Mouse (Mus musculus): ENCODE results near the gene Rpl27a.
A peak's percentile ranks its signal among the peaks of the same experiment; 100 is the strongest.

The Rpl27a gene

GRCm38 (mm10) chr7:109525740-109526663 lies 7.1 kb downstream of the Rpl27a start:
- DNase-seq: no peak

DNA sequence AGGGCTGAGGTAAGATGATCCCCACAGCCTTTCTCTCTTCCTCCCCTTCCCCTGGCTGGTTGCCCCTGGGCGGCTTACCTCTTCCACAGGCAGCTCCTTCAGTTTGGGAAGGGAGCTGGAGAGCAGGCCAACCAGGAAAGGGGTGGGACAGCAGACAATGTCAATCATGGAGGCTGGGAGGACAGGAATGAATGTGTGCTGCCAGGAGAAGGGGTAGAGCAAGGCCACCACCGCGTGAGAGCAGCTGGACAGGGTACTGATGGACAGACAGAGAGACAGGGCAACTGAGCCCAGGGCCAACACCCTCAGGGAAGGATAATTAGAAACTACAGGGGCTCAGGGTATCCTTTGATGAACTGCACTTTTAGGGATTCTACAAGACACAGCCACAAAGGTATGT lies 8.6 kb downstream of the Rpl27a start:
- DNase-seq: no peak

- DNase-seq: peak; percentile 44
Measured at GRCm38 (mm10) chr7:109528356-109528755, 9.4 kb downstream of the Rpl27a start.

DNA sequence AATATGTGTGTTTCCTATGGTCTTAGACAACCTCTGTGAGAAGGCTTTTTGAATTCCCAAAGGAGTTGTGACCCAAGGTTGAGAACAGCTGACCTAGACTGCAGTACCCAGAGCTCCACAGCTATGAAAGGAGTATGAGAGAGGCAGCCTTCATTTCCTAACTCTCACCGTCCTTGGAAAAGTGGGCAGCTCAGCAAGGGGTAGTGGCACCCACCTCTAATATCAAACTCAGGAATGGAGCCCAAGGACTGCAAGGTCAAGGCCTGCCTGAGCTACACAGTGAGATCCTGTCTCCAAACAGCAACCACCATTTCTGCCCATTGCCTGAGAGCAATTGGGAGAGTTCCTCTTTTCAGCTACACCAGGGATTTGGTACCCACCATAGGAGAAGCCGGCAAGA lies 10.8 kb downstream of the Rpl27a start:
- no peak for DNase-seq

- no peak for DNase-seq
Measured at GRCm38 (mm10) chr7:109531501-109531900, 12.6 kb downstream of the Rpl27a start.

GRCm38 (mm10) chr7:109532691-109533090 lies 13.7 kb downstream of the Rpl27a start:
- no peak for DNase-seq

GRCm38 (mm10) chr7:109533129-109533528 lies 14.2 kb downstream of the Rpl27a start:
- no peak for DNase-seq

DNA sequence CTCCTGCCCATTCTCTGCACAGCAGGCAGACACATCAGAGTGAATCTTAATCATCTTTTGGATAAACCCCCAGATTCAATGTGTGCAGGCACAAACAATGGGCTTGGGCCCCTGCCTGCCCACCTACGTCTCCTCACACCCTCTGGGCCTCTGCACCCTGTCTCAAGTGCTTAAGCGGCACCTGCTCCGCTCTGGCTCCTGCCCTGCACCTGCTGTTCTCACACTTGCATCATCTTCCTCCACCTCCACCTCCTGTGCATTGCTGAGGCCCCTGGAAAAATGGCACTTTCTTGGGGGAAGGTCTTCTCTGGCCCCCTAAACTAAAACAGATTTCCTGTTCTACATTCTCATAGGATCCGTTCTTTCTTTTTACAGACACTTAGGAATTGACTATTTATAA lies 14.9 kb downstream of the Rpl27a start:
- DNase-seq: no peak

- no peak for DNase-seq
Measured at GRCm38 (mm10) chr7:109534921-109535320, 16.0 kb downstream of the Rpl27a start.

DNA sequence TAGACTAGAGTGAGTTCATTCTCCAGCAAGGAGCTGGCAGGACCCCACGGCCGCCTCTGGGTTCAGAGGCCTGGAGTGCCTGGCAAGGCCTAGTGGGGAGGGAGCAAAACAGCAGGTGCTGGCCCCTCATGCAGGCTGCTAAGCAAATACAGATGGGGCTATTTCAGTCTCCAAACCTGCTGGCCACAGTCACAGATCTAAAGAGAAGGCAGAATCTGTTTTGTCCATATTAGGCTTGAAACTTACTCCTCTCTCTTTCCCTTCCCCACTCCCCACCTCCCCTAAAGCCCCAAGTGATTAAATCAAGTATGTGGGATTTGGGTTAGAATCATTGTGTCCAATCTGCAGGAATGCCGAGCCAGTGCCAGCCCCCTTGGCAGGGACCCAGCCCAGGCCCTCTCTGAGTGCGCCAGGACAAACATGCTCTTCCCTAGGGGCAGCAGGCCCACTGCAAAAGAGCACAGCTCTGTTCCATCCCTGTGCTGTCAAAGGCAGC lies 17.6 kb downstream of the Rpl27a start:
- DNase-seq: peak; percentile 53

DNA sequence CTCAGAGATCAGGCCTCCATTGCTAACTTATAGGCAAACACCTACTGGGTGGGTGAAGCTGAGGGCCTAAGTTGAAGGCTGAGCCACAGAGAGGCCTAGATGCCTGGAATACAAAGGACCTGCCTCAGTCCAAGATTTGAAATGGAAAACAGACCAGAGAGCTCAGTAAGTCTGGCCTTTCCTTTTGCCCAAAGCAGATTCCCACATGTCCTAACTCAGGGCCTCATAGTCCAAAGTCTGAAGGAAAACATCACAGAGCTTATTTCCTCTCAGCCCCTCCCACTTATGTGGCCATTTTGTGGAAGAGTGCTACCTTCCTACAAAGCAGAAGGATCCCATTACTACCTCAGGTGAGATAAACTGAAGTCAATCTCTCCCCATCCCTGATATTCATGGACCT lies 22.0 kb downstream of the Rpl27a start:
- no peak for DNase-seq

DNA sequence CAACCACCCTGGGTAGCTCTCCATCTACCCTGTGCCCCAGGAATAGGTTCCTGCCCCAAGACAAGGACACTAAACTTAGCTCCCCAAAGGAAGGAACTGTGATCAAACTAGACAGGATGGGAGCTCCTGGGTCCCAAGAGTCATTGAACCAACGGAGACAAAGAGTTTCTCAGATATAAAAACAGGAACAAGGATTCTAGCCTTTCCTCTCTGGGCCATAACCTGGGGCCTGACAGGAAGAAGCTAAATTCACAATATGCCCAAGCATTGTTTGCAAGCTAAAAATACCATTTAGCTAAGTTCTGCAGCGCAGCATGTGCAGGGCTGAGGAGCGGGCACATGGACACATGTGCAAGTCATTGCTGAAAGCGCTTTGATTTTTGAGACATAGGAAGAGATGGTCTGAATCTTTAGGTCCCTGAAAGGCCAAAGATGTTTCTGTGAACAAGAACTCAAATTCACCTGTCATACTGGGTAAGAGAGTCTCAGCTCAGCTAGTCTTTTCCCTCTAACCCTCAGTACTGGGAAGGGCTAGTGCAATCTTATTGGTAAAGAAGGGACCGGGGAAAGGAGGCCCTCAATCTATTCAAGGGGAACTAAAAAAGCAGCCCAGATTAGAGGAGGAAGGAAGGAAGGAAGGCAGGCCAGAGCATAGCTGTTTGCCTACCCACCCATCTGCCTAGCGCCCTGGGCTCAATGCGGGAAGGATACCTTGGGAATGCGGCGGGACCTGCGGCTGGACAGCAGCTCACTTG lies 22.8 kb downstream of the Rpl27a start:
- no peak for DNase-seq

DNA sequence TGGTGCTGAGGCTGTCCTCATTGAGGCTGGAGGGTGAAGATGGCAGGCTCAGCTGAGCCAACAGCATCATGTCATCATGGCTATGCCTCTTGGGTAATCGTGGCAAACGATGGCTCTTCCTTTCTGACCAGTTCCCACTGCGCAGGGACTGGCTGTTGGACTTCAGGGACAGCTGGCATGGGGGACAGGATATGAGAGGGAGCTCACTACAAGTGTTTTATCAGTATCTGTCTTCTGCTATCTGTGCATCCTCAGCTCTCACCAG lies 23.3 kb downstream of the Rpl27a start:
- DNase-seq: no peak

- DNase-seq: no peak
Measured at GRCm38 (mm10) chr7:109544792-109545191, 25.8 kb downstream of the Rpl27a start.

GRCm38 (mm10) chr7:109545255-109545993 lies 26.5 kb downstream of the Rpl27a start:
- no peak for DNase-seq

DNA sequence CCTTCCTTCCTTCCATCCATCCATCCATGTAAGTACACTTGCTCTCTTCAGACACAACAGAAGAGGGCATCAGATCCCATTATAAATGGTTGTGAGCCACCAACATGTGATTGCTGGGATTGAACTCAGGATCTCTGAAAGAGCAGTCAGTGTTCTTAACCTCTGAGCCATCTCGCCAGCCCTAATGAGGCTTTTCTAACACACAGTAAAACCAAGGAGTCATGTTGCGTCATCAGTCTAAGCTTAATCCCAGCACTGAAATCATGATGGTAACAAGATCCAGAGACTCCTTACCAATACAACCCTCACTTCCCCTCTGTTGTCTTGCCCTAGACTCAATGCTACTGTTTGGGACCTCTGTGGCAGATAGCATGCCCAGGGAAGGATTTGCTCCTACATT lies 27.2 kb downstream of the Rpl27a start:
- DNase-seq: no peak

DNA sequence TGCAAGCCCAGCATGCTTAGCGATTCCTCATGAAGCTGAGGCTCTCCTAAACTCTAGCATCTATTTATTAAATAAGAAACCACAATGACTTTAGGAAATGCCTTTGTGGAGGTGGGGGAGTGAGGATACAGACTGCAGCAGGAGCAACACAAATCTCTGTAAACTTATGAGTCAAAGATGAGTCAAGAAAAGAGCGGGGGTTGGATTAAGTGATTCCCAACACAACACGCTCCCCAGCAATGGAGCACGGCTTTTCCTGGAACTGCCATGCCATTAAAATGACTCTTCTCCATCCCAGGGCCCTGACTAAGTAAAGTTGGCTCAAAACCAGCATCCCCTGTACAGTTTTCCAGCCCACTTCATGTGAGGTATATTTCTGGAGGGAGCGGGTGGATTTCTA lies 27.8 kb downstream of the Rpl27a start:
- no peak for DNase-seq

DNA sequence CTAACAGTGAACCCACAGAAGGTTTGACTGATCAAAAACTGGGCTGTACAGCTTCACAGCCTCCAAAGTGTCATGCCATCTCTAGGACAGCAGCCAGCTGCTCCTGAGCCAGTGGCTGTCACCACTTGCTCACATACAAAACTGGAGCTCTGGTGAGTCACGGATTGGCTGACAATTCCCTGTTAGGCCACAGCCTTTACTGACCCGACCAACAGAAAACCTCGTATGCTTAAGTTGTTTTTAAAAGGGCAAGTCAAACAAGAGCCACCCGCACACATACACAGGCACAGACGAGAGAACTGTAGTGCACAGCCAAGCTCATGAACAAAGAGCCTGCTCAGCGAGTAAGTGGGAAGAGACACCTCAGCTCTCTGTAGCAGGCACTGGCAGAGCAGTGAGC lies 40.6 kb downstream of the Rpl27a start:
- no peak for DNase-seq

DNA sequence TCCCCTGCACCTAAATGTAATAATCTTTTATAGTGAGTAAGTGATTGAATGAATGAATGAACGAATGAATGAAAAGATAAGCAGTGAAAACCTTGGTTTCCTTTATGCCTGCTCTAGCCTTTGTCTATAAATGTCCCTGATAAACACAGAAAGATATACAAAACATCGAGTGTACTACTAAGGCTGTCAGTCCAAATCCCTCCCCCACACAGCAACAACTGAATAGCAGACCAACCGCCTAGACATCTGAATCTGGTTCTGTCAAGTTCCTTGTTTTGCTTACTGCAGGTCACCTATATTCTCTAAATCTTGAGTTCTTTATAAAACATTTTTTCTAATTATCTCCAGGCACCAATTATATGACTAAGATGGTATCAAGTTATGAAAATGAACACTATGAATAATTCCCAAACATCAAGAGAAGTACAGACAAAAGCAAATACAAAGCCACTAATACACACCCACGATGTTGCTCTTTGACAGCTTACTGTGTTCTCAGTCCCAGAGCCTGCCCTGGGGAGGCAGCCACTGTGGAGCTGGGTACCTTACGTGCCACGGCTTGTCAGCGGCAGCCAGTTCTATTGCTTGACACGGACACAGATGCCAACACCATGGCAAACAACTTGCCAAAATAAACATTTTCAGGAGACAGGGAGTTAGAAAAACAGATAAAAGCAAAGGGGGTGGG lies 42.7 kb downstream of the Rpl27a start:
- DNase-seq: no peak

DNA sequence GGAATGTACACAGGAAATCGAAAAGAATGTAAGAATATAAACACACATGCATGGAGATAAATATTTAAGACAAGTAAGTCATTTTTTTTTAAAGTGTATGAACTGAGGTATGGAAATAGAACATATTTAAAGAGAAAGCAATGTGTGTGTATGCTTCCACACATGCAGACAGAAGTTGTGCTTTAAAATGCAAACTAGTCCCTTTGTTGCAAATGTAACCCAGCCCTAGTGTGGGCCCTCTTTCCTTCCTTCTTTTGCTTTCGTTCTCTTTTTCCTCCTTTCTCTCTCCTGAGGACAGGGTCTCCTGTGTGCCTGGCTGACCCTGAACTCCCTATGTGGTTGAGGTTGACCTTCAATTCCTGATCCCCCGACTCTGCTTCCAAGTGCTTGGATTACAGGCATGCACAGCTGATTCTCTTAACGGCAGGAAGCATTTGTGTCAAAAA lies 43.2 kb downstream of the Rpl27a start:
- no peak for DNase-seq

GRCm38 (mm10) chr7:109562676-109563075 lies 43.7 kb downstream of the Rpl27a start:
- no peak for DNase-seq

DNA sequence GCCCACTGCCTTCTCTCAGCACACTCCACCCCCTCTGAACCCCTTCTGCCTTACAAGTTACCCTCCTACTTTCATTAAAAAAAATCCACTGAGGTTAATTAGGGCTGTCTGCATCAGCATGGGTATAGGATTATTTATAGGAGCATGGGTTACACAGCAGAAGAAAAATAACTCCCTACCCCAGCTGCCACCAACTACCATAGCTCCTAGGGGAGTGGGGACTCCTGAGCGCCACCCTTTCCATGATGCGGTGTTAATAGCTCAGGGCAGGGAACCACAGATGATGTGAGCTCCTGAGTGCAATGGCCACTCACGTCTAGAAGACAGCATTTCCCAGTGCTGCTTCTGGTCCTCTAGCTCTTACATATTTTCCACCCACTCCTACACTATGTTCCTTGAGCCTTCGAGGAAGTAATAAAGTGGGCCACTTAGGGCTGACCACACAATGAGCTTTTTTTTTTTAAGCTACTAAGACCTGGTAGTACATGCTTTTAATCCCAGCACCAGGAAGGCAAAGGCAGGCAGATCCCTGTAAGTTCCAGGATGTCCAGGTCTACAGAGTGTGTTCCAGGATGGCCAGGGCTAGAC lies 44.9 kb downstream of the Rpl27a start:
- DNase-seq: no peak

Data from cerebellum, adult 11 months (tissue).